Mouse (Mus musculus) layer of hippocampus, postnatal 10 days (tissue): ENCODE results near the gene Fgf22. TPM values are rescaled to one million over a fixed set of nuclear protein-coding genes. Genes with fewer than 3 reads are reported as not detected.
A peak's percentile ranks its signal among the peaks of the same experiment; 100 is the strongest.

Source experiments
- DNase-seq, 2 experiments: peaks; one replicate each; pipeline ENCODE4 v3.0.0; 2021; ENCODE audit warnings: low spot score in 2 of 2
- total RNA-seq, 2 experiments: library from RNA; stranded (reverse); gene quantifications; 2 replicates each; pipeline ENCODE4 v1.2.3; 2021

The Fgf22 gene
- total RNA-seq, 2 experiments from 2014 or later, result 1.2 to 1.7 TPM

DNA sequence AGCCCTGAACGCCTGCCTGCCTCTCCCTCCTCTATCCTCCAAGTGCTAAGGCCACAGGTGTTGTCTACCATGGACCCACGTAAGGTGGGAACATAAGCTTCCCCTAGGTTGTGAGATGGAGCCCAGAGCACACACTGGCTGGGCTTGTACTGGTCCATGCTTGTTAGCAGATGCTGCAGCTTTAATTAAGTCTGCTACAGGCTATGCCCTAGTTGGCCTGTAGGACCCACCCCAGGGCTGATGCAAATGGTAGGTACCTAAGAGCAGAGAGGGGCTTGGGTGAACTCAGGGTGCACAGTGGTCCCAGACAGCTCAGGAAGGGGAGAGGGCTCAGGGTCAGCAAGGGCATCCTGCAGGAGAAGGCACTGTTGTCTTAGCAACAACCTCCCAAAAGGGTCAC lies 34.7 kb downstream of the Fgf22 start:
- no peak for DNase-seq

DNA sequence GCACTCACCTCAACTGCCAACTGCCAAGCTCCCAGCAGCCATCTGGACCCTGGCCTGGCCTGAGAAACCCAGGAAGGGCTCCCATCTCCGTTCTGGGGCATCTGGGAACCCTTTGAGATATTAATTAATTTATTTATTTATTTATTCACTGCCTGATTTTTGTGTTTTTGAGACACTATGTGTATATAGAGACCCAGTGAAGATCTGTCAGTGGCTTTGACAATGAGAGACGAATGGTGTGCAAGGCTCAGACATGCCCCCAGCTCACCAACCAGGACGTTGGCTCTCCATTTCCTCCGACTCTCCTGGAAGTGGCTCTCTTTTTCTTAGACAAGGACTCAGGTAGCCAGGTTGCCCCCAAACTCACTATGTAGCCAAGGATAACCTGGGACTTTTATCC lies 36.0 kb downstream of the Fgf22 start, which contains the start of gene Prss57:
Prss57 (minus strand) TSS at position 101 of the 400 bp plus-strand sequence.
- DNase-seq, result no peak

DNA sequence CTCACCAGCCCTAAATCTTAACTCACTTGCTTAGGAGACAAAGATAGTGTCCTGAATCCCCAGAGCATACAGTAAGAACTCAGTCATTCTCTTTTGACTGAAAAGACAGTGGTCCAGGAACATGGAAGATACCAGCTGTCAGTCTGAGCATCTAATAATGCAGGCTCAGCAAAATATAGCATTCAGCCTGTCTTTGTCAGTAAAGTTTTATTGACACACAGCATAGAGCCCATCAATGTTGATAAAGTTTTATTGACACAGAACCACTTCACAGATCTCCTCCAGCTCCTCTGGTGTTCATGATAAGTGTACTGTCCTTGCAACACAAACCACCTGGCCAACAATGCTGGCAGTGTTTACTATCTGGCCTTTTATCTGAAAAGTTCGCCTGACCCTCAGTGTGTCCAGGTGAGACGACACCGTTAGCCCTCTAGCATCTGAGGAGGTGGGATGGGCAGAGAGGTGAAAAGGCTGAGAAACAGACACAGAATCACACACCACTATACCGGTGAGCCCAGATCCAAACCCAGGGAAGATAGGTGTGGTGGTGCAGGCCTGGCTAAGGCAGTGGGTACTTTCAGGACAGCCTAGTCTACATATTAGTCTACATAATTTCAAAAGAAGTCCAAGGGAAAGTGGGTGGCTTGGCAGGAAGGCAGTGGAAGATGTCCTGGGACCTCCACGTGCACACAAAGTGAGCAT lies 37.6 kb downstream of the Fgf22 start:
- no peak for DNase-seq

DNA sequence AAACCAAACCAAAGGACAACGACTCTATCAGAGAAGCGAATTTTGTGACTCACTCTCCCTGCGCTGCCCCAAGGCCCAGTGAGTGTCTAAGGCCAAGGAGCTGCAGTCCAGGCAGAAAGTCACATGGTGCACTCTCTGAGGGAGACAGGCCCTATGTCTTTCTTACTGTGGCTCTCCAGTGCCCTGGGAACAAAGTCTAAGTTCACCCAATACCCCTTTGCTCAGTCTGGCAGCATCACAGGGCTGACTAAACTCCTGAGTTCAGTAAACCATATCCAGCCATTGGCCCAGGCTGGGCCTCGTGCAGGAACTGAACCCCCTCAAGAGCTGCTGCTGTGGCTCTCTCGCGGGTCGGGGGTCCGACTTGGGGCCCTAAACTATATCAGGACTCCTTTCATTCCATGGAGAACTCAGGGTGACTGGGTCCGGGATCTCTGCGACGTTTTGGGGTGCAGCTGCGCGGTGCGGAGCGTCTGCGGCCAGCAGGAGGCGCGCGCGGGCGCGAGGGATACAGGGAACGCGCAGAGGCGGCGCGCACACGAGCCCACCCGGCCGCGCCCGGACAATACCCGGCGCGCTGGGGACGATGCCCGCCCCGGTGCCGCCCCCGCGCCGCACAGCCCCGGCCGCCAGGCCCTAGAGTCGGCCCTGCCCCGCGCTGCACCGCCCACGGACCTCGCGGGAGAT lies 38.3 kb downstream of the Fgf22 start, which contains the start of gene Palm:
Palm (plus strand) TSS at position 522 of the 687 bp plus-strand sequence.
- peak; percentile 84 to 91 for DNase-seq

DNA sequence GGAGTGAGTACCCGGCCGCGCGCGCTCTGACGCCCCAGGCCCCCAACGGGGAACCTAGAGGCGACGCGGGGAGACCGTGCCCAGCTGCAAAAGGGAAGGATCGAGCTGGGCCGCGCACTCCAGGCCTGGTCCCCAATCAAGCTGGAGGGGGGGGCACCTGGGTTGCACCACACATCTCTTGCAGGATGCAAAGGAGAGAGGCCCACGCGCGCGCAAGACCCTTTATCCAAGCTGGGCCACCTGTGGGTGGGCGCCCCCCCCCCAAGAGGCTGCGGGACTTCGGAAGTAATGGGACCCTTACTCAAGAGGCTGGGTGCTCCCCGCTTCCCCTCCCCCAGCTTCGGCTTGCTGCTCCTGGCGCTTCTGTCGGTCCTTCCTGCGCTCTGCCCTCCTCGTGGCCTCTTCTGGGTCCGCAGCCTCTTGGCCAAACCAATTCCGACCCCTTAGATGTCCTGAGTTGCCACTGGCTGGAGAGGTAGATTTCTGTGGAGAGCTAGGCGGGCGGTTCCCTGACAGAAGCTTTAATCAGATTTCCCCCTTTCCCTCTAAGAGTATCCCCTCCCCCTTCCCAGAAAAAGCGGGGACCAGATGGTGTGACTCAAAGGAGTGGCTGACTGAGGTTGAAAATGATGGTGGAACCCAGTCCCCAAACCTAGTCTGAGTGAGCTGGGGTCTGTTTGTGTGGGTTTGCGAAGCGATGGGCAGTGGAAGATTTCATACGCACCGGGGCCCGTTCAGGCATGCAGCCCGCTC lies 39.0 kb downstream of the Fgf22 start:
- DNase-seq, result peak; percentile 41 to 60

DNA sequence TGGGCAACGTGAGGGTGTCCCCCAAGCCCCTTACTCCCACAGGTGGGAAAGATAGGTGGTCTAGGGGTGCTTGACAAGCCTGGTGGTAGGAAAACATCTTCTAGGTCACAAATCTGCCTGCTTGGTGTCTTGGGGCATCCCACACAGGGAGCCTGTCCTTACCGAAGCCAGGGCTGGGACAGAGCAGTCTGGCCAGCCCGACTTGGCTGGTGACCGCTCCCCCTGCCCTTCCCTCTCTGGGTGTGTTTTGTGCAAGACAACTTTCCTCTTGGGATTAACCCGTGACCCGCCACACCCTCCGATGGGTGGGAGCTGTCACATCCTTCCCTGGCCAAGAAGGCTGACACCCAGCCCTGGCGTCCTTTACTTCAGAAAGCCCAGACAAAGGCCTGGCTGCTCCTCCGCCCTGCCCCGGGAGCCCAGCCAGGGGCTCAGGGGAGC lies 39.6 kb downstream of the Fgf22 start:
- DNase-seq, result peak; percentile 41 to 52

DNA sequence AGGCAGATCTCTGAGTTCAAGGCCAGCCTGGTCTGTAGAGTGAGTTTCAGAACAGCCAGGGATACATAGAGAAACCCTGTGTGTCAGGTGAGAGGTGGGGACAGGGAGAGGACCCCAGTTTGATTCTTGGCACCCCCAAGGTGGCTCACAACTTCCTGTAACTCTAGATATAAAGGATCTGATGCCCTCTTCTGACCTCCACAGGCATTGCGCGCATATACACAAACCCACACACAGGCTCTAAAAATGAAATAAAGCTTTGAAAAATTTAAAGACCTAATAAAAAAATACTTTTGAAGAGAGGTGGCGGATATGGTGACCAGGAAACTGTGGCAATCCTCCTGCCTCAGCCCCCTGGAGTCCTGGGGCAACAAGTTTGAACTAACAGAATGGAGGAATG lies 41.0 kb downstream of the Fgf22 start:
- no peak for DNase-seq

DNA sequence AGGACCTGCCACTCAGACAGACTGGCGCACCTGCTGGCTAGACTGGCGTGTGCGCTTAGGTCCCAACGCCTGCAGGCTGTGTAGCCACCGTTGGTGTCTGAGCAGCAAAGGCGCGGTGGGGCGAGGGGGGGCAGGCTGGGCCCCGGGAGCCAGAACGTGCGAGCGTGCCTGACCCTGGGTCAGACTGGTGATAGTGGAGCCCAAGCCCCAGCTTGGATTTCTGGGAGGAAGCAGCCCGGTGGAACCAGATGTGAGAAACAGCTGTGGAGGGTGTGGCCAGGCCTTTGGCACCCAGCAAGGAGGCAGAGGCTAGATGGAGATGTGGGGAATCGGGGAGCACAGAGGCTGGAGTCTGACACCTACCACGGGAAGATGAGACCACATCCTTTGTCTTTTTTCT lies 42.5 kb downstream of the Fgf22 start:
- DNase-seq, result no peak

DNA sequence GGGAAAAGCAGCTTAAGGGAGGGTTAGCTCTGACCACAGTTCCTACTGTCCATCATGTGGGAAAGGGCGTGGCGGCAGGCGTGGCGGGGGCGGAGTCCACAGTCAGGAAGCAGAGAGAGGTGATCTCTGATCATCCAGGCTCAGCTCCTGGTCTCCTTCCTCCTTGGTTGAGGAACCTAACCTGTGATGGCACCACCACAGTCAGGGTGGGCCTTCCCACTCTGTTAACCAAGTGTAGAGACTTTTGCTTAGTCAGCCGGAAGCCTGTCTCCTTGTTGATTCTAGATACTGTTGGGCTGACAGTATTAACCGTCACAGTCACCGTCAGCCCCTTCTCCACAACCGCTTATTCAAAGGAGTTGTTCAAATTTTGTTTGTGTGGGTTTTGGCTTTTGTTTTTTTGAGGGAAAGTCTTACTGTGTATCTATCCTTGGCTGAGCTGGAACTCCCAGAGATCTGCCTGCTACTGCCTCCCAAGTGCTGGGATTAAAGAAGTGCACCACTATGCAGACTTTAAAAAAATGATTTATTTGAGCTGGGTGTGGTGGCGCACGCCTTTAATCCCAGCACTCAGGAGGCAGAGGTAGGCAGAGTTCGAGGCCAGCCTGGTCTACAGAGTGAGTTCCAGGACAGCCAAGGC lies 43.5 kb downstream of the Fgf22 start:
- DNase-seq, result no peak

DNA sequence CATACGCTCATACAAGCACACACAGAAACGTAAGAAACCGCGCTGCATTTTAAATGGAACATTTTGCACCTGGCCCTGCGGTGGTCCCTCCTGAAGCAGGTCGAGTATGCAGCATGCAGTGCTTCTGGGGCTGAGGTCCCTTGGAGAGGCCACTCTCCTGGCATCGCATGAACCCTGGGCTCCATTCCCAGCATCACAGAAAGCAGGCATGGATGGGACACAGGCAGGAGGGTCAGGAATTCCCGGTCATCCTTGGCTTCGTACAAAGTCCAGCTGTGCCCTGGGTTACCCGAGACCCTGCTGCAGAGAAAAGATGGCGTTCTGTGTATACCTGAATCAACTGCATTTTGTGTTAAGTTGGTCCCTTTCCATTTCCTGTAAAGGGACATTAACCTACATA lies 45.6 kb downstream of the Fgf22 start:
- no peak for DNase-seq

DNA sequence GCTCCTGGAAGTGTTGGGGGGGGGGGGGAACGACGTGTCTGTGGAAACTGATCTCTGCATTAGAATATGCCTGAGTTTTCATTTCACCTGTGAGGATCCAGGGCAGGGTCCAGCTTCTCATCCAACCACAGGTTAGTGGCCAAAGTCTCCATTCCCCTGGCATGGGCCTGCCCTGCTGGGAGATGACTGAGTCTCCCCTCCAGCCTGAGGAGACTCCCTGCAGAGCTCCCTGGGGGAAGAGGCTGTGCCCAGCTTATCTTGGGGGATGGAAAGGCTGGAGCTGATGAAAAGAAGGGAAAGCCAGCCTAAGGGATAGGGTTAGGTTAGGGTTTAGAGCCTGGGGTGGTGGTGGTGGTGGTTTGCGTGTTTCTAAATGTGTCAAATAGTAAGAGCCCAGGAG lies 47.0 kb downstream of the Fgf22 start:
- DNase-seq, result no peak

DNA sequence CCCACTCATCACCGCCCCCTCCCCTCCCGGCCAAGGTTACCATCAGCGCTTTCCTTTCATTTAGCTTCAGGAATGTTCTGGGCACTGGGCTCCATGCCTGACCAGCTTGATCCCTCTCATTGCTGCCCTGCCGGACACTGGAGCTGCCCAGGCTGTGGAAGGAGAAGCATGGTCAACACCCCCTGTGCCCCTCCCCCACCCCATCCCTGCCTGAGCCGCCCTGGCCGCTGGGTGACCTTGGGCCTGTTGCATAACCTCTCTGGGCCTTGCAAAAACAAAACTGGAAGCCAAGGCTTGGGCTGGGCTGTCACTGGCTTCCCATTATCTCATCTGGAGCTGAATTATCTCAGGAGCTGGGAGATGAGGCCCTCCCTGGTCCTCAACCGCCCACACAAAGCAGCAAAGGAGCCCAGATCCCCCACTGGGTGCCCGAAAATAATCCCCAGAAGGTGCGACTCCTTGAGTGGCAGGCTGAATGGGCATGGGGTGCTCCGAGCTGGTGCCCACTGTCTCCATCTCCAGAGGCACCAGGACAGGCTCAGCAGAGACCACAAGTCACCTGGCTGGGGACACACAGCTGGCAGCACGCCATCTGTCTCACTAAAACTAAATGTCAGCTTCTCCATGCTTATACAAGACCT lies 47.6 kb downstream of the Fgf22 start:
- no peak for DNase-seq

DNA sequence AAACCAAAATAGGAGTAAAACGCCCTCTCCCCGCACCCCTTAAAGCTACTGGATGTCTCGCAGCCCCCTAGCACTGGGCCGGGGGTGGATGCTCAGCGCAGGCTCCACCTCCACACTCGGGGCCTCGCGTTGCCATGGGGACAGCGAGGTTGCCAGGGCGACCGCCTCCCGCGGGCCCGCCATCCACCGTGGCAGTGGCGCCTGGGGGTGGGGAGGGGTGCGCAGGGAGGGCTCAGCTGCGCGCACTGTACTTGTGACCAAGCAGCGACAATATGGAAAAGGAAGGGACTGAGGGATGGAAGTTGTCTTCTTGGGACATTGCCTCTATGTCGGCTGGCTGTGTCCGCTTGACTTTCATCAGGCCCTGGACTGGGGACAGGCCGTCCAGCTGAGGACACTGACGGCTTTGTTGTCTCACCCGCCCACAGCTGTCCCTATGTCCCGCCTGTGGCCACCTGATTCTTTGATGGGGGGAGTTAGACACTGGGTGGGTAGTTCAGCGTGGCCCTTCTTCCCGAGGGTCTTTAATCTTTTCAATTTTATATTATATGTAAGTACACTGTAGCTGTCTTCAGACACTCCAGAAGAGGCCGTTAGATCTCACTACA lies 48.9 kb downstream of the Fgf22 start:
- DNase-seq, result peak; percentile 89 to 94

DNA sequence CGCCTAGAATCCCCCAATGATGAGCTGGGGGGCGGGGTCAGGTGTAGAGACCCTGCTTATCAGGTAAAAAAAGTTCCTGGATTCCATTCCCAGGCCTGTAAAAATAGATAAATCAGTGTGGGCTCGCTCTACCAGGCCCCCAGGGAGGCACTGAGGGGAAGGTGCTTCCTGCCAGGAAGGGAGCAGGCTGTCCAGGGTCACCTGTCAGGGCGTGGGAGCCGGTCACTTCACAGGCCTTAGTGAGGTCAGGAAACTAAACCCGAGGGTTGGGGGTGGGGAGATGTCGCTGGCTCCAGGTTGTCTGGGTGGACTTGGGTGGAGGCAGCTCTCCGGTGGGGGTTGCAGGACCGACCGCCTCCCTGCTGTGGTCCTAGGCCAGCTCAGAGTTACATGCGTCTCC lies 50.8 kb downstream of the Fgf22 start:
- DNase-seq, result no peak

DNA sequence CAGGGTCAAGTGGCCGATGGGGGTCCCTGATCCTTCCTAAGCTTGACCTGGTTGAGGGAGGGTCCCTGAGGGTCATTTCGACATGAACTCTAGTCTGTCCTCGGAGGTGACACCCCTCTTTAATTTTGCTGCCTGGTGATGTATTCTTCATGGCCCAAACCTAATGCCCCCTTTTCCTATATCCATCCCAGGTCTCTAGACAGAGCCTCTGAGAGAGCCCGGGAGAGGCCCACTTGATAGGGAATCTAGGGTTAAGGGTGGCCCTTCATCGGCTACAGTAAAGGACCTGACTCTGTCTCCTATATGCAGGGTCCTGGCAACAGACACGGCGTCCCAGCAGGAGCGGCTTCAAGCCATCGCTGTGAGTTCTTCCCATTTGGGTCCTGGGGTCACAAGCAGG lies 51.5 kb downstream of the Fgf22 start:
- no peak for DNase-seq

DNA sequence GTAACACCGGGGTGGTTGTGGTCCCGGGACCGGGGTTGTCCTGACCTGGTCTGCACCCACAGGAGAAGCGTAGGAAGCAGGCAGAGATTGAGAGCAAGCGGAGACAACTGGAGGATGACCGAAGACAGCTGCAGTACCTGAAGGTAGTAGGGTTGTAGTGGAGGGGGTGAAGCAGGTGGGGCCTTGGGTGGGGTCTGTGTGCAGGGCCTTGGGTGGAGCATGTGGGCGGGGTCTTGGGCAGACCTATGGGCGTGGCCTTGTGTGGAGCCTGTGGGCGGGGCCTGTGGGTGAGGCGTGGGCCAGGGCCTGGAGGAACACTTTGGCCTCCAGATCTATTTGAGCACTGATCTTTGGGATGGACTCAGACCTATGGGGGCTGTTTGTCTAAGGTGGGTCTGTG lies 52.1 kb downstream of the Fgf22 start:
- DNase-seq, result no peak

DNA sequence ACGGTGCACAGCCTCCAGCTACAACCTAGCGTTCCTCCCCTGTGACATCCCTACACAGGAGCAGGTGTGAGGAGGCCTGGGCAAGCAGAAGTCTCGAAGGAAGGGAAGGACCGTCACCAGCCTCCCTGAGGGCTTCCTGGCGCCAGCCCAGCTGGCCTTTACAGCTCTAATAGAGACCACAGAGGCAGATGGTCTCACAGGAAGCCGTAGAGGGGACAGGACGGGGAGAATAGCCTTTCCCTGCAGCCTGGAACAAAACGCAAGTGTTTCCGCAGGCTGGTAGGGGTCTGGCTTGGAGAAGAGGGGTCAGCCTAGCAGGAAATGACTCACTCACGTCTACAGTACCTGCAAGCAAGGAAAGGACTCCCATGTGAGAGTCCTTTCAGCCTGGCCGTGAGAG lies 53.0 kb downstream of the Fgf22 start:
- no peak for DNase-seq
